Mouse (Mus musculus) CD4-positive, CD25-positive, alpha-beta regulatory T cell, adult 2 months (primary cell): ENCODE results near the gene Acap1.
A peak's percentile ranks its signal among the peaks of the same experiment; 100 is the strongest.
"Not testable (repeated sequence)": the region's sequence is repeated elsewhere in the genome, so short reads cannot be mapped to it uniquely, and the experiment has no call there.

ENCODE experiments used
- DNase-seq: peaks from one replicate; pipeline ENCODE4 v3.0.0-alpha.2; 2012; ENCODE audit warnings: low read depth, low spot score

Acap1 gene

GRCm38 (mm10) chr11:69876867-69877266 is 18.5 kb downstream of the Acap1 start:
- peak; percentile 94 for DNase-seq

GRCm38 (mm10) chr11:69876186-69876585 is 19.2 kb downstream of the Acap1 start:
- peak; percentile 53 for DNase-seq

GRCm38 (mm10) chr11:69872451-69872850 is 22.9 kb downstream of the Acap1 start:
- no peak for DNase-seq

- DNase-seq, result no peak
Measured at GRCm38 (mm10) chr11:69871822-69872221, 23.5 kb downstream of the Acap1 start.

GRCm38 (mm10) chr11:69870289-69871069 is 24.9 kb downstream of the Acap1 start:
- DNase-seq, result no peak

GRCm38 (mm10) chr11:69867335-69867734 is 28.0 kb downstream of the Acap1 start:
- no peak for DNase-seq

- no peak for DNase-seq
Measured at GRCm38 (mm10) chr11:69865561-69865960, 29.8 kb downstream of the Acap1 start.

- DNase-seq, result no peak
Measured at GRCm38 (mm10) chr11:69864138-69864860, 31.0 kb downstream of the Acap1 start.

GRCm38 (mm10) chr11:69863729-69864128 is 31.6 kb downstream of the Acap1 start:
- not testable (repeated sequence) for DNase-seq

- DNase-seq, result no peak
Measured at GRCm38 (mm10) chr11:69858113-69858998, 37.0 kb downstream of the Acap1 start, which contains the start of gene Tnk1. Gene Tnk1, minus strand, starts transcription at chr11:69858730.

- DNase-seq, result peak; percentile 68
Measured at GRCm38 (mm10) chr11:69855347-69855746, 40.0 kb downstream of the Acap1 start.

- no peak for DNase-seq
Measured at GRCm38 (mm10) chr11:69854680-69855079, 40.7 kb downstream of the Acap1 start.

GRCm38 (mm10) chr11:69853994-69854393 is 41.3 kb downstream of the Acap1 start:
- DNase-seq, result peak; percentile 45

GRCm38 (mm10) chr11:69850754-69851153 is 44.6 kb downstream of the Acap1 start:
- no peak for DNase-seq

- DNase-seq, result no peak
Measured at GRCm38 (mm10) chr11:69849884-69850283, 45.5 kb downstream of the Acap1 start.

GRCm38 (mm10) chr11:69849128-69849527 is 46.2 kb downstream of the Acap1 start:
- no peak for DNase-seq

- DNase-seq, result no peak
Measured at GRCm38 (mm10) chr11:69848021-69848420, 47.3 kb downstream of the Acap1 start.

- DNase-seq, result peak; percentile 75
Measured at GRCm38 (mm10) chr11:69846738-69847688, 48.3 kb downstream of the Acap1 start.

GRCm38 (mm10) chr11:69846198-69846680 is 49.1 kb downstream of the Acap1 start, which contains the start of gene Plscr3:
Gene Plscr3, plus strand, starts transcription at chr11:69846376.
- DNase-seq, result peak; percentile 89

- DNase-seq, result no peak
Measured at GRCm38 (mm10) chr11:69838714-69839104, 56.6 kb downstream of the Acap1 start.
